Mouse (Mus musculus) embryo, embryonic 10 days (tissue): ENCODE measurements around the gene 4930562C15Rik.
"Not testable (repeated sequence)": the region's sequence is repeated elsewhere in the genome, so short reads cannot be mapped to it uniquely, and the experiment has no call there.

Source experiments
- DNase-seq: peaks from one replicate; pipeline ENCODE4 v3.0.0-alpha.2; 2015; ENCODE audit warnings: low spot score

4930562C15Rik gene

DNA sequence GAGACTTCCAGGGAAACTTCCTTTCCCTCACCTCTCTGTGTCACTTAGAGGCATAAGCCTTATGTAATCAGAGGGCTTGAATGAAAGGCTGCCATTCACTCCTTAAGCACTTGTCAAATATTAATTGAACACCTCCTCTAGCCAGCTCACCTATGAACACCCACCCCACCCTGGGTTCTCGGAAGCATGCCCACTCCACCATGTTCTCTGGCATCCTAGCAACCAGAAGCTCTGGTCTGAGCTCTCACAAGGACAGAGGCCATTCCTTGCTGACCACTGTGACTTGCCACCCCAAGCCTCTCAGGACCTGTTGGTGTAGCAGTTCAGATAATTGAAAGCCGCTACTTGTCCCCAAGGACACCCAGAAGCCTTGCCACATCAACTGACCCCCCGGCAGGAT lies at the start of gene 4930562C15Rik:
Gene 4930562C15Rik (plus strand): TSS at position 226 of the 400 bp plus-strand sequence.
- DNase-seq = no peak

DNA sequence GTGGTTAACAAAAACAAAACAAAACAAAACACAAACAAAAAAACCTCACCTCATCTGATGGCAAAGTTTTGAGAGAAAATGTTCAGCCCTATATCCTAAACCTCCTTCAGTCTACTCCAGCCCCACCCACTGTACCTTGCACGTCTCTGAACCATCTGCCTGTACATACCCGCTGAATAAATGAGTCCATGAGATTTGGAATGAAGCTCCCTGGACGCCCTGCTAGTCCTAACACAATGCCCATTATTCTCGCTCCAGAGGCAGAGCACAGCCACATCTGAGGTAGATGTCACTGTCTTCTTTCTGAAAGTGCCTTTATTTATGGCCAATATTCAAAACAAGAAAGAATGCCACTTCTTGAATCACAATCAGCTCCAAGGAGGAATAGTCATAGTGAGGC lies 49.5 kb upstream of the 4930562C15Rik start:
- DNase-seq = no peak

- DNase-seq = no peak
Observed at GRCm38 (mm10) chr16:4788176-4788575, 47.0 kb upstream of the 4930562C15Rik start.

DNA sequence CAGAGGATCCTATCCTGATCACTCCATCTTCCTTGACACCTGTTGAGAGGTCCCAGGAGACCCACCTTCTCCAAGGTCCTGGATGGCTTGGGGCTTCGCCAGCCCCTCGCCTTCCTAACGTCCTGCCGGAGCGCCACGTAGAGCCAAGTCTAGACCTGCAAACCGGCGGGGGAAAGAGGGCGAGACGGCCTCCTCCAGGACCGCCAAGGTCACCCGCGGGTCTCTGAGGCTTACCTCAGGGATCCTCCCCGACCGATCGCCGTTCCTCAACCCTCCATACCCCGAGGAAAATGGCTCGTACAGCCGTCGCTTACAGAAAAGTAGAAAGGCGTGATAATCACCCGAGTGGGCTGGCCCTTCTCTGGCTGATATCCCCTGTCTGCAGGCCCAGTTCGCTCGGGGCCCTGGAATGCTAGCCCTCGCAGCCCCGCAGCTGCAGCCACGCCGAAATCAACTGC lies 45.9 kb upstream of the 4930562C15Rik start:
- peak; percentile 47 for DNase-seq

- peak; percentile 96 for DNase-seq
Observed at GRCm38 (mm10) chr16:4789810-4790559, 45.2 kb upstream of the 4930562C15Rik start, which contains the start of gene Cdip1. Gene Cdip1 (minus strand): TSS chr16:4790292.

DNA sequence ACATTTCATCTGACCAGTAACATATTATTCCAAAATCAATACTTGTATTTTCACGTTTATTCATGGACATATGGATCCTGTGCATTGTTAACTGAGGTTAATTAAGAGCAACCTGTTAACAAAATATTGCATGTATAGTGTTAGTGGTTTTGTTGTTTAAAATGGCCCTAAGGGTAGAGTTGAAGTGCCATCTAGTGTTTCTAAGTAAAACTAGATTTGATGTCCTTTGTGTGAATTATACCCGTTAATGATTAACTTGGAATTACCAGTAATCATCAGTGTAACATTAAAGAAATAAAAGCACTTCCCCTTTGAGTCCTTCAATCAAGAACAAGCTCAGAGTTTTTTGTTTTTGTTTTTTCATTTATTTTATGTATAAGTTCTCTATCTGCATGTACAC lies 43.9 kb upstream of the 4930562C15Rik start:
- no peak for DNase-seq

DNA sequence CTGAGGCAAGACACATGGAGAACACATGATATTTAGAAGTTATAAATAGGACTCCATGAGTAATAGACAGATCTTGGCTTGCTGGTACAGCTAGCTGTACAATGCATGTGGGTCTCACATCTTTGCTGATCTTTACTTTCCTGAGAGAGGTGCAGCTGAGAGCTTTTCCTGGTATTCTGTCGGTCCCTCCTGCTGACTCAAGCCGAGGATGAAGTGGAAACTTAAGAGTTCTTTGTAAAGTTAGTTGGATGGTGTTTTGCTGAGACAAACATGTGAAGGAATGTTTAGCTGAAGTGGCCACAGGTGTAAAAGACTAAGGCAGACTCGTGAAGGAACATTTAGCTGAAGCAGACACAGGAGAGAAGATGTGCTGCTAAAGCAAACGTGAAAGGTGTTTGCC lies 38.6 kb upstream of the 4930562C15Rik start:
- no peak for DNase-seq

DNA sequence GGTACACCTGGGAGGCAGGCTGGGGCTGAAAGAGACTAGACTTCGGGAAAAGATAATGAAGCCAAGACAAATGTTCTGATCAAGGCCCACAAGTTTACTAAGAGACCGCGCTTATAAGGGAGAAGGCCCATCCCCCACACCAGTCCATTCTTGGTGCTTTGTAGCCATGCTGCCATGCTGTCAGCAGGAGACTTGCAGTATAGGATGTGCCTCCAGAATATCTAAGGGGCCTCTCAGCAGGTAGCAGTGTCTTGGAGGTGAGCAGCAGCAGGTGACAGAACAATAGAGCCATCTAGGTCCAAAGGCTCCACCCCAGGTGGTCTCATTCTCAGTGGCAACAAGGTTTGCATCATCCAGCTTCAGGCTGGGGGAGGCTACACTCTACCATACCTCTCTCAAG lies 16.9 kb upstream of the 4930562C15Rik start:
- DNase-seq = no peak

- not testable (repeated sequence) for DNase-seq
Observed at GRCm38 (mm10) chr16:4824466-4824865, 10.8 kb upstream of the 4930562C15Rik start.

GRCm38 (mm10) chr16:4827639-4828038 lies 7.6 kb upstream of the 4930562C15Rik start:
- DNase-seq = no peak

GRCm38 (mm10) chr16:4829271-4829900 lies 5.8 kb upstream of the 4930562C15Rik start:
- no peak for DNase-seq

GRCm38 (mm10) chr16:4831650-4832419 lies 3.4 kb upstream of the 4930562C15Rik start:
- no peak for DNase-seq

GRCm38 (mm10) chr16:4833858-4834257 lies 1.4 kb upstream of the 4930562C15Rik start:
- DNase-seq = no peak

GRCm38 (mm10) chr16:4837631-4838030 lies 2.4 kb downstream of the 4930562C15Rik start:
- no peak for DNase-seq

GRCm38 (mm10) chr16:4839552-4839951 lies 4.3 kb downstream of the 4930562C15Rik start:
- DNase-seq = no peak

- no peak for DNase-seq
Observed at GRCm38 (mm10) chr16:4840231-4840630, 5.0 kb downstream of the 4930562C15Rik start.

- DNase-seq = no peak
Observed at GRCm38 (mm10) chr16:4847041-4847440, 11.8 kb downstream of the 4930562C15Rik start.

- DNase-seq = no peak
Observed at GRCm38 (mm10) chr16:4848090-4848489, 12.9 kb downstream of the 4930562C15Rik start.

DNA sequence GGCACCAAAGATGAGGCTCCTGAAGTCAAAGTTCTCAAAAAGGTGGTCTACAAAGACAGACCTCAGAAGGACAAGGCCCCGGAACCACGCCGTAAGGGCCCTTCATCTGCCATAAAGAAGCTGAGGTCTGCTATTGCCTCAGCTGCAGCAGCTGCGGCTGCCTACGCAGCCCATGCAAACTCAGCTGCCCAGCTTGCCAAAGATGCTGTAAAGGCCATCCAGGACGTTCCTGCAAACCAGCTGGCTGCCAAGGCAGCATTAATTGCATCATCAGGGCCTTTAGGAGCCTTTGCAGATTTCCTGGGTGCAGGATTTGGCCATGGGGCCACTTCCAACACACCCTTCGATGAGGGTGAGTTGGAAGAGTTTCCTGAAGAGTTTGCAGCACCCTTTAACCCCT lies 15.1 kb downstream of the 4930562C15Rik start:
- DNase-seq = no peak

GRCm38 (mm10) chr16:4850938-4851628 lies 15.9 kb downstream of the 4930562C15Rik start:
- no peak for DNase-seq

DNA sequence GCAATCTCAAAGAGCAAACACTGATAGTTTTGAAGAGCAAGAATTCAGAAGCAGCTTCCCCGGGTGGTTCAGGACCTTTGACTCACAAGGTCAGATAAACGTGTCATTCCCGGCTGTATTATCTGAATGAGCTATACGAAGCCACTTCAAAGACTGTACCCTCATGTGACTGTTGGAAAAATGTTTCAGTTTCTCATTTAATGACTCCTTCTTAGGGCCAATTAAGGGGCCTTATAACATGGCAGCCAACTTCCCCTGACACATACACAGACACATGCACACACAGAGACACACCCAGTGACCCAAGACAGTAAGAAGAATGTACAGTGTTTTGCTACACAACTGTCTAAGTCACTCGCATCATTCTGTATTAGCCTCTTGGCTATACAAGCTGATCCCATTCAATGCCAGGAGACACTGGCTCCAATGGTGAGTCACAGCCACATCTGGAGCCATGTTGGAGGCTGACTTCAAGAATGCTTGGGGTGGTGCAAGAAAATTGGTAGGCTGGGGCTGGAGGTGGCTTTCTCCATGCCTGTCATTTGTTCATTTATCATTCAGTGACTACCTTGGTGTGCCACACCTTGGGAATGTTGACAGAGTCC lies 19.9 kb downstream of the 4930562C15Rik start:
- DNase-seq = no peak

GRCm38 (mm10) chr16:4861392-4861791 lies 26.2 kb downstream of the 4930562C15Rik start:
- peak; percentile 16 for DNase-seq
